ENCODE assay signal across 8 mouse cellular contexts in the genomic region with DNA sequence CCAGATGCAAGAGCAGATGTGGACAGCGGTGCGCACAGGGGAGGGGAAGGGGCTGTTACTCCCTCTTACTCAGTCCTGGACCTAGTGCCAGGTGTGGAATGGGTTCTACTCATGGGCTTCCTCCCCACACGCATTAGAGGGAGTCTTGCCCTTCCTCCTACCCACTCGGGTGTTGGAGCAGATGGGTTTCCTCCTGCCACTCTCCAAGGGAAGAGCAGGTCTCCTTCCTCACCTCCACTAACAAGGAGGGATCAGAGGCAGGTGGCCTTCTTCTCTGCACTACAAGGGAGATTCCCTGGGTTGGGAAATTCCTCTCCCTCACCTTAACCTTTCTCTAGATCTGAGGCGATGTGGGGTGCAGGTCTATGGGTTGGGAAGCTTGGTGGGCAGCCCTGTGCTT. TPM values are rescaled to one million over a fixed set of nuclear protein-coding genes. Genes with fewer than 3 reads are reported as not detected.
A peak's percentile ranks its signal among the peaks of the same experiment; 100 is the strongest.
DNase-seq lines count a peak whose midpoint lies in the region; ATAC-seq and TF ChIP-seq lines count a peak whose summit lies in the region.

No protein-coding gene starts in this region.

- no peak for DNase-seq in lung, embryonic 14.5 days
- DNase-seq in lung, postnatal 25 days (ENCODE audit: low spot score), result no peak
- peak; percentile 23 for DNase-seq in limb, embryonic 11.5 days (ENCODE audit: low spot score)
- DNase-seq in left cerebral cortex, adult 9 months (ENCODE audit: low spot score in 2 of 2), result no peak
- no peak for DNase-seq in right cerebral cortex, adult 2 months (ENCODE audit: low spot score in 2 of 2)
- DNase-seq in kidney, postnatal 4 days, result no peak

- no peaks in the 10 kb centered on the region for H3K27me3 ChIP-seq in lung, embryonic 14.5 days (ENCODE audit: insufficient read depth, low read length)
- H3K27me3 ChIP-seq in embryonic facial prominence, embryonic 15.5 days, result no peaks in the 10 kb centered on the region; the same call in 1 of the 2 replicates
- H3K27me3 ChIP-seq in limb, embryonic 11.5 days (ENCODE audit: control insufficient read depth, insufficient read depth, low read length), result no peaks in the 10 kb centered on the region
- H3K27me3 ChIP-seq in small intestine, adult 2 months (ENCODE audit: control insufficient read depth, insufficient read depth, low read length), result no peaks in the 10 kb centered on the region

- H3K4me2 ChIP-seq in lung, embryonic 14.5 days, result peak overlapping the region; percentile 93
- peak overlapping the region; percentile 86 for H3K4me2 ChIP-seq in embryonic facial prominence, embryonic 15.5 days (replicated peaks)
- peak overlapping the region; percentile 95 for H3K4me2 ChIP-seq in limb, embryonic 11.5 days (ENCODE audit: low read depth, severe bottlenecking)

- H3K4me1 ChIP-seq in lung, embryonic 14.5 days (ENCODE audit: insufficient read depth), result peaks cover 10% of the 10 kb centered on the region; the same call in 1 of the 2 replicates
- peaks cover 36% of the 10 kb centered on the region for H3K4me1 ChIP-seq in embryonic facial prominence, embryonic 15.5 days
- H3K4me1 ChIP-seq in limb, embryonic 11.5 days (ENCODE audit: control insufficient read depth, insufficient read depth, low read length), result peaks cover 6% of the 10 kb centered on the region
- H3K4me1 ChIP-seq in small intestine, adult 2 months (ENCODE audit: control insufficient read depth, insufficient read depth, insufficient read length, low read length), result peaks cover 26% of the 10 kb centered on the region; the same call in 1 of the 2 replicates

- H3K36me3 ChIP-seq in lung, embryonic 14.5 days (ENCODE audit: insufficient read depth), result no peaks in the 10 kb centered on the region
- H3K36me3 ChIP-seq in embryonic facial prominence, embryonic 15.5 days, result no peaks in the 10 kb centered on the region
- H3K36me3 ChIP-seq in limb, embryonic 11.5 days (ENCODE audit: control insufficient read depth, insufficient read depth, low read length), result no peaks in the 10 kb centered on the region
- no peaks in the 10 kb centered on the region for H3K36me3 ChIP-seq in small intestine, adult 2 months (ENCODE audit: control insufficient read depth, insufficient read depth, low read length)

- peak; percentile 7; the same call in 1 of the 2 replicates for ATAC-seq in lung, embryonic 14.5 days (ENCODE audit: insufficient read depth)
- ATAC-seq in embryonic facial prominence, embryonic 15.5 days (ENCODE audit: insufficient number of reproducible peaks, low FRiP score, low TSS enrichment, low read depth), result no peak
- ATAC-seq in limb, embryonic 11.5 days (ENCODE audit: insufficient number of reproducible peaks, low FRiP score, low TSS enrichment, low read depth), result no peak

- no peaks in the 10 kb centered on the region for H3K9me3 ChIP-seq in lung, embryonic 14.5 days (ENCODE audit: low read depth, low read length)
- no peaks in the 10 kb centered on the region for H3K9me3 ChIP-seq in embryonic facial prominence, embryonic 15.5 days (replicated peaks)
- H3K9me3 ChIP-seq in limb, embryonic 11.5 days (ENCODE audit: control insufficient read depth, low read length), result no peaks in the 10 kb centered on the region

- no peak for TF ChIP-seq POLR2A in small intestine, adult 2 months (IDR thresholded peaks at IDR 0.05; ENCODE audit: low read depth, low read length)

- H3K27ac ChIP-seq in lung, embryonic 14.5 days (ENCODE audit: low read depth), result no peak overlapping the region
- no peak overlapping the region for H3K27ac ChIP-seq in embryonic facial prominence, embryonic 15.5 days (replicated peaks)
- H3K27ac ChIP-seq in limb, embryonic 11.5 days (replicated peaks; ENCODE audit: low read depth, low read length), result no peak overlapping the region
- H3K27ac ChIP-seq in small intestine, adult 2 months (ENCODE audit: insufficient read depth, low read depth, low read length), result 0 out of 2 replicates have a peak overlapping the region, but pooled peaks have one; percentile 20

- peak overlapping the region; percentile 89 for H3K4me3 ChIP-seq in lung, embryonic 14.5 days (ENCODE audit: low read depth, low read length)
- H3K4me3 ChIP-seq in embryonic facial prominence, embryonic 15.5 days (replicated peaks), result peak overlapping the region; percentile 90
- H3K4me3 ChIP-seq in limb, embryonic 11.5 days (ENCODE audit: low read depth, low read length), result peak overlapping the region; percentile 98
- peak overlapping the region; percentile 89 for H3K4me3 ChIP-seq in small intestine, adult 2 months (ENCODE audit: low read depth, low read length)

- TF ChIP-seq CTCF in lung, embryonic 14.5 days (IDR thresholded peaks at IDR 0.05; ENCODE audit: low read depth), result no peak
- TF ChIP-seq CTCF in small intestine, adult 2 months (IDR thresholded peaks at IDR 0.05; ENCODE audit: extremely low read depth, insufficient read length, insufficient replicate concordance, low read depth, low read length), result no peak

- H3K9ac ChIP-seq in lung, embryonic 14.5 days, result peak overlapping the region; percentile 97
- peak overlapping the region; percentile 95 for H3K9ac ChIP-seq in embryonic facial prominence, embryonic 15.5 days
- H3K9ac ChIP-seq in limb, embryonic 11.5 days (ENCODE audit: low read length), result peak overlapping the region; percentile 95

- 9% methylated on average over 4 of the region's 5 CpGs for WGBS in lung, embryonic 14.5 days
- WGBS in embryonic facial prominence, embryonic 15.5 days, result 7% methylated on average over 4 of the region's 5 CpGs
- 8% methylated on average over 5 of the region's 5 CpGs for WGBS in limb, embryonic 11.5 days
- 6% methylated on average over 5 of the region's 5 CpGs for WGBS in small intestine, adult 2 months

RNA-seq across cellular contexts. Expression of gene Glt1d1, which starts 15.9 kb away (rescaled TPM):
- 0.18 and 0.64 TPM in 2 replicates for polyA plus RNA-seq in lung, embryonic 14.5 days (2014; fragmentation: Nextera tagmentation; extraction: Ambion mirVana)
- polyA plus RNA-seq in embryonic facial prominence, embryonic 15.5 days (2015; fragmentation: Nextera tagmentation; extraction: Ambion mirVana), result 0.30 and 0.47 TPM in 2 replicates
- polyA plus RNA-seq in limb, embryonic 11.5 days (2014; fragmentation: Nextera tagmentation; extraction: Ambion mirVana), result 0.33 and 1.2 TPM in 2 replicates
- 0.28 and 0.65 TPM in 2 replicates for polyA plus RNA-seq in small intestine, adult 2 months (2012; rRNA removed)

RNA-seq across cellular contexts. Expression of gene Slc15a4, which starts 16.5 kb away (rescaled TPM):
- 22.3 and 23.0 TPM in 2 replicates for polyA plus RNA-seq in lung, embryonic 14.5 days (2014; fragmentation: Nextera tagmentation; extraction: Ambion mirVana)
- polyA plus RNA-seq in embryonic facial prominence, embryonic 15.5 days (2015; fragmentation: Nextera tagmentation; extraction: Ambion mirVana), result 22.5 and 27.9 TPM in 2 replicates
- polyA plus RNA-seq in limb, embryonic 11.5 days (2014; fragmentation: Nextera tagmentation; extraction: Ambion mirVana), result 22.4 and 24.6 TPM in 2 replicates
- 11.3 and 16.2 TPM in 2 replicates for polyA plus RNA-seq in small intestine, adult 2 months (2012; rRNA removed)
